Mouse (Mus musculus): Measurements from ENCODE around the gene Rfx1.

- TF ChIP-seq CTCF (IDR thresholded peaks at IDR 0.05; ENCODE audit: control insufficient read depth, insufficient read depth, insufficient replicate concordance, low read depth, low read length) (no peak), POLR2A (IDR thresholded peaks at IDR 0.05; ENCODE audit: control insufficient read depth, low read depth, low read length) (no peak)
Observed at GRCm38 (mm10) chr8:84021569-84021968, 45.1 kb upstream of the Rfx1 start.

Measured in testis, adult 2 months (tissue).